Mouse (Mus musculus) adrenal gland, postnatal 0 days (tissue): ENCODE results near the gene Myocos. TPM values are rescaled to one million over a fixed set of nuclear protein-coding genes. Genes with fewer than 3 reads are reported as not detected.

Experiments used
- microRNA-seq: library from miRNA; unstranded; fragments of <30 nt; microRNA quantifications from one replicate; pipeline ENCODE4, GENCODE M21; 2016; ENCODE audit warnings: borderline replicate concordance; ENCODE audit not compliant: insufficient number of aligned reads
- polyA plus RNA-seq: library from polyadenylated mRNA; unstranded; fragments of >200 nt; fragmentation: Nextera tagmentation; extraction: Ambion mirVana; gene quantifications from 2 replicates; pipeline ENCODE4 v1.2.1, GENCODE M21; 2015

Gene Myocos
- not detected in 2 replicates for polyA plus RNA-seq

DNA sequence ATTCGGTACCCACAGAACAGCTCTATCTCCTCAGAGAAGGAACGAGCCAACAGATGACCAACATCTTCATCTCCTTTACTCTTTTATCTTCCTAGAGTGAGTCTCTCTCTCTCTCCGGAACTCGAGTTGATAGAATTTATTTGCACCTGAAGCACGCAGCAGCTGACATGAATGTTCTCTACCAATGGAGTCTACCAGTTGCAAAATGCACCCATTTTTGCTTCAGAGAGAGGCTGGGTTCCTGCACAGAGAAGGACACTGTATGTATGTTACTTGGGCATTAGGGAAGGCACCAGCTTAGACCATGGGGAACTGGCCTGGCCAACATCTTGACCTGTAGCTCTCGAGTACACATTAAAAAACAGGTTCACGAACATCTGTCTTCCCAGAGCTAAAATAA is at the start of gene Myocos:
TSS of gene Myocos (minus strand) at position 101 of the 400 bp plus-strand sequence.

DNA sequence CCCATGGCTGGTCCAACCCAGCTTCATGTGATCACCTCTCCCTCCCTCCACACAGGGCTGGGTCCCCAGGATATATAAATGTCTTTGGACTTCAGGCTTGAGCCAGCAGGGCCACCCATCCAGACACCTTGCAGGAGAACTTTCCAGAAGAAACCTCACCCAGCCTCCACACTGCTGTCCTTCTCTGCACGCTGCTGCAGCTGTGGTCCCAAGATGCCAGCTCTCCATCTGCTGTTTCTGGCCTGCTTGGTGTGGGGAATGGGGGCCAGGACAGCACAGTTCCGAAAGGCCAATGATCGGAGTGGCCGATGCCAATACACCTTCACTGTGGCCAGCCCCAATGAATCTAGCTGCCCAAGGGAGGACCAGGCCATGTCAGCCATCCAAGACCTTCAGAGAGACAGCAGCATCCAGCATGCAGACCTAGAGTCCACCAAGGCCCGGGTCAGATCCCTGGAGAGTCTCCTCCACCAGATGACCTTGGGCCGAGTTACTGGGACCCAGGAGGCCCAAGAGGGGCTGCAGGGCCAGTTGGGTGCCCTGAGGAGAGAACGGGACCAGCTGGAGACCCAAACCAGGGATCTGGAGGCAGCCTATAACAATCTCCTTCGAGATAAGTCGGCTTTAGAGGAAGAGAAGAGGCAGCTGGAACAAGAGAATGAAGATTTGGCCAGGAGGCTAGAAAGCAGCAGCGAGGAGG is 18.8 kb downstream of the Myocos start, which contains the start of gene Myoc:
TSS of gene Myoc (plus strand) at position 105 of the 700 bp plus-strand sequence.

Small RNAs within 50 kb of the gene (microRNA-seq; reads per million reads assigned to microRNA genes)
- not detected for gene Gm27616

Other genes with a start within 250 kb of the Myocos start
- 5.1 and 8.6 TPM in 2 replicates for gene Dnm3, start 180.2 kb downstream of the Myocos start, polyA plus RNA-seq
- gene Mettl13, start 109.7 kb downstream of the Myocos start, polyA plus RNA-seq, result 8.1 and 11.7 TPM in 2 replicates
- 68.1 and 69.5 TPM in 2 replicates for gene Vamp4, start 87.7 kb downstream of the Myocos start, polyA plus RNA-seq
- 0.74 and 1.5 TPM in 2 replicates for gene Myoc, start 19.1 kb downstream of the Myocos start, polyA plus RNA-seq
- 88.4 and 103 TPM in 2 replicates for gene Prrc2c, start 82.3 kb upstream of the Myocos start, polyA plus RNA-seq
- gene Fmo4, start 155.8 kb upstream of the Myocos start, polyA plus RNA-seq, result 0.60 and 0.72 TPM in 2 replicates
- gene Fmo1, start 208.4 kb upstream of the Myocos start, polyA plus RNA-seq, result 50.4 and 72.1 TPM in 2 replicates
- gene Fmo2, start 240.5 kb upstream of the Myocos start, polyA plus RNA-seq, result 37.7 and 75.7 TPM in 2 replicates